Mouse (Mus musculus) cortical plate, adult 2 months (tissue): Measurements from ENCODE around the gene Olfr461. TPM values are rescaled to one million over a fixed set of nuclear protein-coding genes. Genes with fewer than 3 reads are reported as not detected.

Experiments used
- H3K27ac ChIP-seq: fragments of 200-500 bp; 2 replicates; pipeline ENCODE4 v1.5.1; 2012; ENCODE audit warnings: low read length, control low read depth, inconsistent platforms; ENCODE audit not compliant: insufficient read depth
- H3K4me1 ChIP-seq: fragments of 200-500 bp; 2 replicates; pipeline ENCODE4 v1.6.1; 2011; ENCODE audit warnings: low read length; ENCODE audit not compliant: control insufficient read depth, insufficient read depth
- H3K4me3 ChIP-seq: fragments of 200-500 bp; 2 replicates; pipeline ENCODE4 v1.5.1; 2011; ENCODE audit warnings: mild to moderate bottlenecking, low read length, control low read depth; ENCODE audit not compliant: insufficient read depth
- CTCF ChIP-seq: fragments of 200-500 bp; IDR thresholded peaks from 2 replicates; pipeline ENCODE4 v1.5.1; 2011; ENCODE audit warnings: mild to moderate bottlenecking, control low read depth, low read length; ENCODE audit not compliant: insufficient read depth; ENCODE audit errors: extremely low read depth
- POLR2A ChIP-seq: fragments of 200-500 bp; IDR thresholded peaks from 2 replicates; pipeline ENCODE4 v1.6.1; 2011; ENCODE audit warnings: mild to moderate bottlenecking, low read length, control low read depth; ENCODE audit not compliant: insufficient read depth; ENCODE audit errors: extremely low read depth
- polyA plus RNA-seq: library from polyadenylated mRNA; depleted of rRNA; stranded (reverse); fragments of >200 nt; gene quantifications from 2 replicates; pipeline ENCODE4 v1.2.3, GENCODE M21; 2012; rRNA removed

Gene Olfr461
- polyA plus RNA-seq, 1 experiment, result not detected

DNA sequence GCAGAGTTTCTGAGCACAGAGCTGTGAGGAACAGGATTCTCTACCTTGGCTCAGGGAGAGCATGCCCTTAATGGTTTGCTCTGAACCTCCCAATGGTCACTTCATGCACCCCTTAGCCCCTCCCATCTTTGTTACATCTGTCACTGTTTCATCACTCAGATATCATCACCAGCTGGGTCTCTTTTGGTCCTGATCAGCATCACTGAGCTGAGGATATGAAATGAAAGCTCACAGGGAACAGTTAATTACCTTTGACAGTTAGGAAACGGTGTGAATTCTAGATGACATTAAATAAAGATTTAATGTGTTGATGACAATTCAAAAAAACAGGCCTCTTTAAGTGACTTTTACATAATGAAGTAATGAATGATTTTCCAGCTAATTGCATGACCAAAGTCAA is 35.4 kb downstream of the Olfr461 start, which contains the start of gene Prss37:
TSS of gene Prss37 (minus strand) at position 101 of the 400 bp plus-strand sequence.
- Histone ChIP-seq H3K4me1 (no peaks in the 10 kb centered on the region), H3K27ac (no peak within 1 kb of the TSS), H3K4me3 (no peak within 1 kb of the TSS)
- TF ChIP-seq POLR2A (no peak), CTCF (no peak)

DNA sequence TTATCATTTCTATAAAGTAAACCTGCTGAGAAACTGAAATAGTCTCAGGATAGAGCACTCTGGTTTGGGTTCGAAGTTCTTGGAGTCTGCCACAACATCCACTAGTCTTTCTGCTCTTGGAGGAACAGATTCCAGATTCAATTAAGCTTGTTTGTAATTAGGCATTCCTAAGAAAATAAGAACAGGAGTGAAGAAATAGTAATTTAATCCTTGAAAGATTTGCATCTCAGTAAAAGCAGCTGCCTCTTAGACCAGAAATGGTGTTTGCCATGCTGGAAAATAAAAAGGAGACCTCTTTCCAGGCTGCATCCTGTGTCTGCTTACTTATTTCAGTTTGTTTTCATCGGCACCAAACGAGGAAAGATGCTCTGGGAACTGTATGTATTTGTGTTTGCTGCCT is 61.6 kb downstream of the Olfr461 start, which contains the start of gene Tas2r108:
TSS of gene Tas2r108 (plus strand) at position 301 of the 400 bp plus-strand sequence.
- TF ChIP-seq POLR2A, result no peak
- no peak for TF ChIP-seq CTCF
- no peak within 1 kb of the TSS for H3K27ac ChIP-seq
- no peak within 1 kb of the TSS for H3K4me3 ChIP-seq
- no peaks in the 10 kb centered on the region for H3K4me1 ChIP-seq

Other genes starting within 250 kb of the Olfr461 start
- gene Agk, start 229.9 kb downstream of the Olfr461 start, polyA plus RNA-seq, result 38.1 and 40.8 TPM in 2 replicates
- gene E330009J07Rik, start 118.9 kb downstream of the Olfr461 start, polyA plus RNA-seq, result 34.9 and 36.6 TPM in 2 replicates
- 0.11 and 0.17 TPM in 2 replicates for gene Wee2, start 116.0 kb downstream of the Olfr461 start, polyA plus RNA-seq
- 40.4 and 41.9 TPM in 2 replicates for gene Ssbp1, start 83.7 kb downstream of the Olfr461 start, polyA plus RNA-seq
- gene Tas2r137, start 63.8 kb downstream of the Olfr461 start, polyA plus RNA-seq, result 0.19 TPM in 1 of 2 replicates, not detected in the other
- 0.36 TPM in 1 of 2 replicates, not detected in the other for gene Tas2r108, start 61.5 kb downstream of the Olfr461 start, polyA plus RNA-seq
- gene Prss37, start 35.5 kb downstream of the Olfr461 start, polyA plus RNA-seq, result not detected in 2 replicates
- 0.13 and 0.17 TPM in 2 replicates for gene Olfr460, start 14.4 kb upstream of the Olfr461 start, polyA plus RNA-seq
- 3.0 and 3.9 TPM in 2 replicates for gene Clec5a, start 30.8 kb upstream of the Olfr461 start, polyA plus RNA-seq
- gene Tas2r138, start 58.3 kb upstream of the Olfr461 start, polyA plus RNA-seq, result not detected in 2 replicates
- gene Mgam, start 73.8 kb upstream of the Olfr461 start, polyA plus RNA-seq, result 0.06 TPM in 1 of 2 replicates, not detected in the other